ENCODE assay signal across 8 mouse cellular contexts in genomic region chr12:79905828-79906737, GRCm38 (mm10).
A peak's percentile ranks its signal among the peaks of the same experiment; 100 is the strongest.
DNase-seq lines count a peak whose midpoint lies in the region; ATAC-seq lines count a peak whose summit lies in the region.

No protein-coding gene starts in this region.

- H3K4me1 ChIP-seq in embryonic facial prominence, embryonic 14.5 days (ENCODE audit: control insufficient read depth, insufficient read depth, low read length) = peaks cover 46% of the 10 kb centered on the region
- H3K4me1 ChIP-seq in heart, embryonic 16.5 days (ENCODE audit: control insufficient read depth, insufficient read depth, low read length) = peaks cover 54% of the 10 kb centered on the region
- peaks cover 7% of the 10 kb centered on the region; the same call in 1 of the 2 replicates for H3K4me1 ChIP-seq in midbrain, embryonic 16.5 days (ENCODE audit: control insufficient read depth, insufficient read depth, low read length)

- no peak overlapping the region for H3K4me2 ChIP-seq in embryonic facial prominence, embryonic 14.5 days (ENCODE audit: low read depth, low read length)
- 0 out of 2 replicates have a peak overlapping the region, but pooled peaks have one; percentile 16 for H3K4me2 ChIP-seq in heart, embryonic 16.5 days (ENCODE audit: low read depth, low read length)
- H3K4me2 ChIP-seq in midbrain, embryonic 16.5 days (ENCODE audit: low read length) = no peak overlapping the region

- no peak overlapping the region for H3K4me3 ChIP-seq in embryonic facial prominence, embryonic 14.5 days (ENCODE audit: low read depth, low read length)
- no peak overlapping the region for H3K4me3 ChIP-seq in heart, embryonic 16.5 days (ENCODE audit: low read length)
- no peak overlapping the region for H3K4me3 ChIP-seq in midbrain, embryonic 16.5 days (ENCODE audit: low read depth, low read length)

- 39% methylated on average over 10 of the region's 10 CpGs for WGBS in embryonic facial prominence, embryonic 14.5 days
- WGBS in heart, embryonic 16.5 days = 18% methylated on average over 10 of the region's 10 CpGs
- WGBS in midbrain, embryonic 16.5 days = 68% methylated on average over 10 of the region's 10 CpGs

- H3K36me3 ChIP-seq in embryonic facial prominence, embryonic 14.5 days (ENCODE audit: control insufficient read depth, insufficient read depth, low read length) = no peaks in the 10 kb centered on the region
- no peaks in the 10 kb centered on the region for H3K36me3 ChIP-seq in heart, embryonic 16.5 days (ENCODE audit: control insufficient read depth, insufficient read depth)
- no peaks in the 10 kb centered on the region for H3K36me3 ChIP-seq in midbrain, embryonic 16.5 days (ENCODE audit: control insufficient read depth, insufficient read depth, low read length)

- intact Hi-C loops in left cerebral cortex, postnatal 36 days (cut with DNase I) = no loop called here

- H3K27ac ChIP-seq in embryonic facial prominence, embryonic 14.5 days (replicated peaks; ENCODE audit: low read depth, low read length) = peak overlapping the region; percentile 90
- H3K27ac ChIP-seq in heart, embryonic 16.5 days (ENCODE audit: low read length) = peak overlapping the region; percentile 100
- H3K27ac ChIP-seq in midbrain, embryonic 16.5 days (ENCODE audit: low read length) = peak overlapping the region; percentile 51

- H3K9ac ChIP-seq in embryonic facial prominence, embryonic 14.5 days (ENCODE audit: low read depth, low read length) = 0 out of 2 replicates have a peak overlapping the region, but pooled peaks have one; percentile 2
- peak overlapping the region; percentile 72 for H3K9ac ChIP-seq in heart, embryonic 16.5 days (ENCODE audit: low read length)
- no peak overlapping the region for H3K9ac ChIP-seq in midbrain, embryonic 16.5 days (ENCODE audit: low read depth, low read length)

- DNase-seq in adrenal gland, postnatal 36 days = peak; percentile 52 to 55
- peak; percentile 86 for DNase-seq in embryonic facial prominence, embryonic 14.5 days (ENCODE audit: low spot score)
- peak; percentile 55 to 66 for DNase-seq in kidney, postnatal 4 days
- DNase-seq in spleen, adult 12 weeks (ENCODE audit: low spot score) = no peak
- DNase-seq in left cerebral cortex, postnatal 36 days (ENCODE audit: low spot score in 2 of 2) = no peak

- no peaks in the 10 kb centered on the region for H3K27me3 ChIP-seq in embryonic facial prominence, embryonic 14.5 days (replicated peaks; ENCODE audit: control insufficient read depth, insufficient read depth, low read length)
- H3K27me3 ChIP-seq in heart, embryonic 16.5 days (ENCODE audit: control insufficient read depth, insufficient read depth, low read length) = no peaks in the 10 kb centered on the region
- H3K27me3 ChIP-seq in midbrain, embryonic 16.5 days (ENCODE audit: control insufficient read depth, insufficient read depth, low read depth, low read length) = no peaks in the 10 kb centered on the region

- H3K9me3 ChIP-seq in embryonic facial prominence, embryonic 14.5 days (ENCODE audit: control insufficient read depth, low read length) = no peaks in the 10 kb centered on the region
- H3K9me3 ChIP-seq in heart, embryonic 16.5 days (replicated peaks; ENCODE audit: control insufficient read depth, low read length) = no peaks in the 10 kb centered on the region
- no peaks in the 10 kb centered on the region for H3K9me3 ChIP-seq in midbrain, embryonic 16.5 days (replicated peaks; ENCODE audit: control insufficient read depth, low read length, poor library complexity, severe bottlenecking)

- ATAC-seq in embryonic facial prominence, embryonic 14.5 days (ENCODE audit: low read depth) = peak; percentile 71
- ATAC-seq in heart, embryonic 16.5 days (replicated peaks; ENCODE audit: extremely low read depth, insufficient read depth, low FRiP score) = peak; percentile 88
- ATAC-seq in midbrain, embryonic 16.5 days = no peak
- no peak for ATAC-seq in monocyte, adult 5-6 weeks (replicated peaks; ENCODE audit: insufficient number of reproducible peaks, low FRiP score, low TSS enrichment, poor library complexity, severe bottlenecking)

Comparison
In these comparisons a context has a peak if more than half of its experiments do, and no peak if none do; other contexts are left out.
1. DNase-seq: peak in adrenal gland, postnatal 36 days (2 of 2), embryonic facial prominence, embryonic 14.5 days (single experiment) and kidney, postnatal 4 days (2 of 2); none in spleen, adult 12 weeks (single experiment) and left cerebral cortex, postnatal 36 days (0 of 2).
2. ATAC-seq: peak in embryonic facial prominence, embryonic 14.5 days (single experiment) and heart, embryonic 16.5 days (single experiment); none in midbrain, embryonic 16.5 days (single experiment) and monocyte, adult 5-6 weeks (single experiment).
3. Peak in every context shown above with its lines, with median percentiles within 50 percentile points of each other: H3K27ac ChIP-seq.